Comparison of ENCODE assay signal across 33 mouse cellular contexts in genomic region chr3:129250997-129251396, GRCm38 (mm10). TPM values are rescaled to one million over a fixed set of nuclear protein-coding genes. Genes with fewer than 3 reads are reported as not detected.
DNase-seq lines count a peak whose midpoint lies in the region; ATAC-seq lines count a peak whose summit lies in the region.
"Had no signal": no experiment of that assay in that cellular context is flagged by ENCODE, and none has a peak within 500 bp of the region (broad histone marks: within the 10 kb centered on the region; RNA-seq: fewer than 3 reads in every experiment).

No protein-coding gene starts in this region.

- no peak overlapping the region for H3K27ac ChIP-seq in midbrain, embryonic 14.5 days (replicated peaks; ENCODE audit: low read depth, low read length)
- no peak overlapping the region for H3K27ac ChIP-seq in midbrain, embryonic 10.5 days (replicated peaks)
- no peak overlapping the region for H3K27ac ChIP-seq in kidney, embryonic 14.5 days (ENCODE audit: low read depth, low read length)
- H3K27ac ChIP-seq: embryonic facial prominence, embryonic 10.5 days; embryonic facial prominence, embryonic 13.5 days; forebrain, embryonic 13.5 days; gastrocnemius, adult 2 months; heart, embryonic 15.5 days; hindbrain, embryonic 13.5 days had no signal

- peak; percentile 31 for DNase-seq in heart, adult 11 months
- DNase-seq in heart, postnatal 25 days (ENCODE audit: low spot score): no peak
- DNase-seq in midbrain, embryonic 14.5 days: peak; percentile 58
- no peak for DNase-seq in midbrain, embryonic 10.5 days (ENCODE audit: low spot score)
- peak; percentile 13 for DNase-seq in R1 (ENCODE audit: low read depth, low spot score)
- DNase-seq: adrenal gland, adult 2 months; adrenal gland, postnatal 14 days; B cell, adult 2 months; cerebellum, adult 11-12 months; cerebellum, adult 8-10 months; cerebellum, postnatal 10 days; cerebellum, postnatal 36 days; embryo, embryonic 11 days; forebrain, postnatal 0 days; gastrocnemius, adult 2 months; gastrocnemius, postnatal 14 days; heart, adult 18-20 months; heart, postnatal 10 days; heart, postnatal 4 days had no signal

- WGBS in midbrain, embryonic 14.5 days: 85% methylated on average over 9 of the region's 9 CpGs
- 89% methylated on average over 9 of the region's 9 CpGs for WGBS in midbrain, embryonic 10.5 days
- 87% methylated on average over 9 of the region's 9 CpGs for WGBS in kidney, embryonic 14.5 days

- H3K4me2 ChIP-seq in midbrain, embryonic 14.5 days (ENCODE audit: low read length): no peak overlapping the region
- H3K4me2 ChIP-seq in kidney, embryonic 14.5 days (replicated peaks; ENCODE audit: low read depth, low read length): no peak overlapping the region
- H3K4me2 ChIP-seq: embryonic facial prominence, embryonic 13.5 days; forebrain, embryonic 13.5 days; heart, embryonic 12.5 days; heart, embryonic 15.5 days; hindbrain, embryonic 13.5 days had no signal

- no peak overlapping the region for H3K9ac ChIP-seq in midbrain, embryonic 14.5 days (replicated peaks; ENCODE audit: low read length)
- no peak overlapping the region for H3K9ac ChIP-seq in kidney, embryonic 14.5 days (ENCODE audit: low read depth, low read length)
- H3K9ac ChIP-seq: embryonic facial prominence, embryonic 13.5 days; forebrain, embryonic 13.5 days; forebrain, postnatal 0 days; heart, embryonic 12.5 days; heart, embryonic 15.5 days; hindbrain, embryonic 13.5 days had no signal

- no peaks in the 10 kb centered on the region for H3K4me1 ChIP-seq in midbrain, embryonic 14.5 days (ENCODE audit: control insufficient read depth, insufficient read depth, low read length)
- no peaks in the 10 kb centered on the region for H3K4me1 ChIP-seq in midbrain, embryonic 10.5 days
- H3K4me1 ChIP-seq in kidney, embryonic 14.5 days (ENCODE audit: control insufficient read depth, insufficient read depth, low read length): no peaks in the 10 kb centered on the region
- H3K4me1 ChIP-seq: embryonic facial prominence, embryonic 10.5 days; embryonic facial prominence, embryonic 13.5 days; forebrain, embryonic 13.5 days; heart, embryonic 12.5 days; heart, embryonic 15.5 days; hindbrain, embryonic 13.5 days had no signal

- intact Hi-C loops in heart, postnatal 25 days (cut with DNase I): no loop called here

- no peaks in the 10 kb centered on the region for H3K9me3 ChIP-seq in midbrain, embryonic 14.5 days (ENCODE audit: control insufficient read depth, low read length)
- no peaks in the 10 kb centered on the region for H3K9me3 ChIP-seq in midbrain, embryonic 10.5 days (replicated peaks)
- no peaks in the 10 kb centered on the region for H3K9me3 ChIP-seq in kidney, embryonic 14.5 days (ENCODE audit: control insufficient read depth, low read length)
- H3K9me3 ChIP-seq: embryonic facial prominence, embryonic 10.5 days; embryonic facial prominence, embryonic 13.5 days; forebrain, embryonic 13.5 days; heart, embryonic 12.5 days; heart, embryonic 15.5 days; hindbrain, embryonic 13.5 days had no signal

- no peak overlapping the region for H3K4me3 ChIP-seq in midbrain, embryonic 14.5 days (replicated peaks; ENCODE audit: low read depth, low read length)
- H3K4me3 ChIP-seq in midbrain, embryonic 10.5 days: no peak overlapping the region
- H3K4me3 ChIP-seq in kidney, embryonic 14.5 days (ENCODE audit: low read length): no peak overlapping the region
- H3K4me3 ChIP-seq: embryonic facial prominence, embryonic 10.5 days; embryonic facial prominence, embryonic 13.5 days; erythroblast, embryonic 14.5 days; forebrain, embryonic 13.5 days; gastrocnemius, adult 2 months; heart, embryonic 12.5 days; heart, embryonic 15.5 days; hindbrain, embryonic 13.5 days had no signal

- no peak for ATAC-seq in midbrain, embryonic 14.5 days (ENCODE audit: low FRiP score, low TSS enrichment)
- ATAC-seq in kidney, embryonic 14.5 days (ENCODE audit: low FRiP score, low TSS enrichment): no peak
- ATAC-seq: forebrain, embryonic 13.5 days; forebrain, postnatal 0 days; intestine, postnatal 0 days; Patski had no signal

- H3K36me3 ChIP-seq in midbrain, embryonic 14.5 days (ENCODE audit: control insufficient read depth, insufficient read depth, low read length): no peaks in the 10 kb centered on the region
- H3K36me3 ChIP-seq in midbrain, embryonic 10.5 days: no peaks in the 10 kb centered on the region
- no peaks in the 10 kb centered on the region for H3K36me3 ChIP-seq in kidney, embryonic 14.5 days (ENCODE audit: control insufficient read depth, insufficient read depth, low read length)
- H3K36me3 ChIP-seq: embryonic facial prominence, embryonic 10.5 days; embryonic facial prominence, embryonic 13.5 days; G1E; heart, embryonic 12.5 days; heart, embryonic 15.5 days; hindbrain, embryonic 13.5 days had no signal

- H3K27me3 ChIP-seq in midbrain, embryonic 14.5 days (ENCODE audit: control insufficient read depth, insufficient read depth, low read length): no peaks in the 10 kb centered on the region
- no peaks in the 10 kb centered on the region for H3K27me3 ChIP-seq in midbrain, embryonic 10.5 days (ENCODE audit: low read depth, poor library complexity, severe bottlenecking)
- no peaks in the 10 kb centered on the region for H3K27me3 ChIP-seq in kidney, embryonic 14.5 days (ENCODE audit: control insufficient read depth, insufficient read depth, low read length)
- H3K27me3 ChIP-seq: CH12.LX; embryonic facial prominence, embryonic 13.5 days; forebrain, embryonic 13.5 days; heart, embryonic 12.5 days; heart, embryonic 15.5 days; hindbrain, embryonic 13.5 days; Patski had no signal

RNA-seq across cellular contexts. Expression of gene Pitx2, which starts 51.3 kb away (rescaled TPM):
- total RNA-seq in heart, postnatal 25 days (2021): 1 to 10 TPM; 1.3 TPM
- 27.0 and 27.5 TPM in 2 replicates for polyA plus RNA-seq in midbrain, embryonic 14.5 days (2014; fragmentation: Nextera tagmentation; extraction: Ambion mirVana)
- polyA plus RNA-seq in midbrain, embryonic 10.5 days (2016; fragmentation: Nextera tagmentation; extraction: Ambion mirVana): 27.8 and 47.0 TPM in 2 replicates
- polyA plus RNA-seq in kidney, embryonic 14.5 days (2014; fragmentation: Nextera tagmentation; extraction: Ambion mirVana): 1.7 and 1.8 TPM in 2 replicates
- total RNA-seq: adrenal gland, postnatal 14 days; CH12.LX had no signal
- polyA plus RNA-seq: cortical plate, adult 2 months; erythroblast, embryonic 14.5 days; frontal cortex, adult 2 months; G1E had no signal

Comparison
In these comparisons a context has a peak if more than half of its experiments do, and no peak if none do; other contexts are left out.
1. DNase-seq: peak in heart, adult 11 months (single experiment), midbrain, embryonic 14.5 days (single experiment) and R1 (single experiment); none in heart, postnatal 25 days (single experiment) and midbrain, embryonic 10.5 days (single experiment).